Mouse (Mus musculus): ENCODE measurements around the gene Rpap1. TPM values are rescaled to one million over a fixed set of nuclear protein-coding genes. Genes with fewer than 3 reads are reported as not detected.
"Not testable (repeated sequence)": the region's sequence is repeated elsewhere in the genome, so short reads cannot be mapped to it uniquely, and the experiment has no call there.

Rpap1 gene
- polyA plus RNA-seq, 1 experiment from 2014 or later = 35.6 TPM

- H3K4me2 ChIP-seq (replicated peaks); H3K9me3 ChIP-seq; H3K27ac ChIP-seq; H3K9ac ChIP-seq; H3K27me3 ChIP-seq; H3K4me3 ChIP-seq; ATAC-seq (ENCODE audit: insufficient number of reproducible peaks, insufficient read depth, low FRiP score, low TSS enrichment); H3K4me1 ChIP-seq: not testable (repeated sequence)
- H3K36me3 ChIP-seq = peaks cover 76% of the 10 kb centered on the region
- WGBS = 90% methylated on average over 2 of the region's 2 CpGs
These were observed 71.5 kb downstream of the Rpap1 start for GRCm38 (mm10) chr2:119715868-119716267.

Other genes with a start within 250 kb of the Rpap1 start
- 0.32 and 1.3 TPM in 2 replicates for gene Exd1, start 239.9 kb downstream of the Rpap1 start, polyA plus RNA-seq (2016; fragmentation: Nextera tagmentation; extraction: Ambion mirVana)
- gene Chp1, start 239.8 kb downstream of the Rpap1 start, polyA plus RNA-seq (2016; fragmentation: Nextera tagmentation; extraction: Ambion mirVana) = 64.4 TPM in 2 replicates
- 75.1 and 82.1 TPM in 2 replicates for gene Nusap1, start 169.2 kb downstream of the Rpap1 start, polyA plus RNA-seq (2016; fragmentation: Nextera tagmentation; extraction: Ambion mirVana)
- 27.0 and 27.1 TPM in 2 replicates for gene Oip5, start 169.1 kb downstream of the Rpap1 start, polyA plus RNA-seq (2016; fragmentation: Nextera tagmentation; extraction: Ambion mirVana)
- 46.6 and 50.7 TPM in 2 replicates for gene Ndufaf1, start 124.7 kb downstream of the Rpap1 start, polyA plus RNA-seq (2016; fragmentation: Nextera tagmentation; extraction: Ambion mirVana)
- gene Rtf1, start 112.5 kb downstream of the Rpap1 start, polyA plus RNA-seq (2016; fragmentation: Nextera tagmentation; extraction: Ambion mirVana) = 71.0 and 74.1 TPM in 2 replicates
- gene Itpka, start 45.2 kb downstream of the Rpap1 start, polyA plus RNA-seq (2016; fragmentation: Nextera tagmentation; extraction: Ambion mirVana) = 1.1 and 1.2 TPM in 2 replicates
- gene Ltk, start 27.1 kb downstream of the Rpap1 start, polyA plus RNA-seq (2016; fragmentation: Nextera tagmentation; extraction: Ambion mirVana) = not detected in 2 replicates
- 29.9 and 30.9 TPM in 2 replicates for gene Tyro3, start 10.2 kb upstream of the Rpap1 start, polyA plus RNA-seq (2016; fragmentation: Nextera tagmentation; extraction: Ambion mirVana)
- 40.5 and 40.9 TPM in 2 replicates for gene Mga, start 109.7 kb upstream of the Rpap1 start, polyA plus RNA-seq (2016; fragmentation: Nextera tagmentation; extraction: Ambion mirVana)
- gene Mapkbp1, start 185.2 kb upstream of the Rpap1 start, polyA plus RNA-seq (2016; fragmentation: Nextera tagmentation; extraction: Ambion mirVana) = 3.9 and 4.0 TPM in 2 replicates
- gene Jmjd7, start 239.9 kb upstream of the Rpap1 start, polyA plus RNA-seq (2016; fragmentation: Nextera tagmentation; extraction: Ambion mirVana) = 19.0 and 24.1 TPM in 2 replicates
- 6.1 and 6.4 TPM in 2 replicates for gene Gm28042, start 240.0 kb upstream of the Rpap1 start, polyA plus RNA-seq (2016; fragmentation: Nextera tagmentation; extraction: Ambion mirVana)
- gene Pla2g4b, start 245.9 kb upstream of the Rpap1 start, polyA plus RNA-seq (2016; fragmentation: Nextera tagmentation; extraction: Ambion mirVana) = 2.4 and 3.7 TPM in 2 replicates

Measured in embryonic facial prominence, embryonic 12.5 days (tissue).